Mouse (Mus musculus) cerebellum, adult 9-10 months (tissue): ENCODE data around the gene Rab29.
"Not testable (repeated sequence)": the region's sequence is repeated elsewhere in the genome, so short reads cannot be mapped to it uniquely, and the experiment has no call there.

Experiments
- DNase-seq: peaks from one replicate; pipeline ENCODE4 v3.0.0; 2022

Rab29 gene

GRCm38 (mm10) chr1:131867093-131867945, at the start of gene Rab29:
Rab29 (plus strand) TSS chr1:131867224.
- DNase-seq, result peak; percentile 78

GRCm38 (mm10) chr1:131820353-131820752, 46.7 kb upstream of the Rab29 start:
- DNase-seq, result not testable (repeated sequence)

- DNase-seq, result no peak
These were observed 46.1 kb upstream of the Rab29 start for GRCm38 (mm10) chr1:131820887-131821328.

- no peak for DNase-seq
These were observed 44.7 kb upstream of the Rab29 start for GRCm38 (mm10) chr1:131822292-131822691.

DNA sequence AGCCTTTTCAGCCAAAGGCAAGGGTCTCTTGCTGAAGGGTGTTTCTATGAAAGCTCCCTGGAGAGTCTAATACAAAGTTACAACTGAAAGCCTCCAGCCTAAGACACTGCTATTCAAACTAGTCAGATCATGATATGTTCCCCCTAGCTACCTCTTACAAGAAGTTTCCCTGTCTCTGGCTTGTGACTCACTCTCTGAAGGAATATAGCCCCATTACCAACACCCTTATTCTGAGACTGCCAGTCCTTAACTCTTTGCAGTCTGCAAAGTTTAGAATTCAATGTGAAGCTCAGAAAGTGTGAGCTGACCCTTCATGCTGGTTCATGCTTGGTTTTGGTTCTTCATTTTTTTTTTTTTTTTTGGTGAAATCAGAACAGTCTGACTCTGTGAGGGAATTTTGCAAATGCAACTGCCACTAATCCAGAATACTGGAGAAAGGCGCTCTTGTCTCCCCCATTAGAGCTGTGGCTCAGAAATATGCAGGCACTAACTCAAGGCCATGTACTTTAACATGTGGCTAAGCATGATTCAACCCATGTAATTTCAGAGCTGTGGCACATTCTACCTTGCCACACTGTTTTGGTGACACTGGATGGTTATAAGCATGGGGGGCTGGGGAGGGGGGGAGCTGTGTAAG, 44.0 kb upstream of the Rab29 start:
- DNase-seq, result no peak

DNA sequence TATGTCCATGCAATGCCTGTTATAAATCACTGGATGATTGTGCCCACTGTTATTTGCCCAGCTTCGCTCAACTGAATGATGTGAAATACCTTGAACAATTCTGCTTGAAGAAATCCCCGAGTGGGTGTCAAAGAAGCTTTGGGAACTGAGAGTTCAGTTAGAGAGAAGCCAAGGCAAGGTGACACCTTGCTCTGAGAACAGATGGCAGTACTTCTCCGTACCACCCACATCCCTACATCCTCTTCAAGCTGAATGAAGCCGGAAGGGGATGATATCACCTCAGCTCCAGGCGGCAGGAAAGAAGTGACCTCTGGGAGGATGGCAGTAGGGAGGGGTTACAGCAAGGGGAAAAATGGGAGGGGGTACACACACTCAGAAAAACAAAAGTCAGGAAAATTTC, 43.5 kb upstream of the Rab29 start:
- DNase-seq, result no peak

- DNase-seq, result no peak
These were observed 42.4 kb upstream of the Rab29 start for GRCm38 (mm10) chr1:131824528-131825181.

DNA sequence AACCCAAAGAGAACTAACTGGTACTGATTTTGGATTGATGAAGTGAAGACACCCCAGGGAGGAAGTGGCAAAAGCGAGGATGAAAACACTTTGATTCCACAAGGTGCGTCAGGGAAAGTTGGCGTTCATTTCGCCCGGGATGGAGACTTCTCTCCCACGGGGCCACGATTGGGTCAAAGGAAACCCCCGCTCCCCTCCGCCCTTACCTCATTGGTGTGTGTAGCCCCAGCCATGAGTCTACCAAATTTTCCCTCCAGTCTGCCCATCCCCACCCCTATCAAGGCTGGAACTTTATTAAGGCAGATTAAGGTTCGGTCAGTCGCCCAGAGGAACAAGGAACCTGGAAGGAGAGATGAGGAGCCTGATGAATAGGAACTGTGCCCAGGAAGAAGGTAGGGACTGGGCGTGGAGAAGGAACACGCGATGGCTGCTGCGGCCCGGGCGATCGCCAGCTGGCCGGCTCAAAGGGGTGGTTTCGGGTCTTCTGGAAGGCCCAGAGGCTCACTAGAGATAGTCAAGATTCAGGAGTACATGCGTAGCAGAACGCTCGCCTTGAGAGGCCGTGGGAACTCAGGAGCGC, 39.7 kb upstream of the Rab29 start, which contains the start of gene Slc41a1:
Gene Slc41a1, plus strand, starts transcription at position 287 of the 580 bp plus-strand sequence.
- DNase-seq, result no peak

DNA sequence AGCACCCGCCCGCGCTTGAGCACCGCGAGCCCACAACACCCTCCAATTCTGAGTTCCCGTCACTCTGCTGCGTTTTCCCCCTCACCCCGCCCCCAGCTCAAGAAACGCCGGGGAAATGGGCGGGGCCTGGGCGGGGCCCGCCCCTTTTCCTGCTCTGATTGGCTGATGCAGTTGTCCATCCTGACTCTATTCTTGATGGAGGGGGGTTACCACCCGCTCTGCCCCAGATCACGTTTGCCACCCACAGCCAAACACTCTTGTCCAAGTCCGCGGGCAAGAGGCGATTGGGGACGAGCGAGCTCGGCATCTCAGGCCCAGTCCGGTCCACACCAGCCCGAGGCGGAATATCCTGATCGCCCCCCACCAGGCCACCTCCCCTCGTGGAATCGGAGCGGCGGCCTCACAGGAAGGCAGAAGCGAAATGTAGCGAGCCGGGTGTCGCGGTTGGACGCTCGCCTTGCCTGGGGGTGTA, 39.2 kb upstream of the Rab29 start:
- DNase-seq, result peak; percentile 98

- DNase-seq, result peak; percentile 65
These were observed 38.5 kb upstream of the Rab29 start for GRCm38 (mm10) chr1:131828297-131829126.

DNA sequence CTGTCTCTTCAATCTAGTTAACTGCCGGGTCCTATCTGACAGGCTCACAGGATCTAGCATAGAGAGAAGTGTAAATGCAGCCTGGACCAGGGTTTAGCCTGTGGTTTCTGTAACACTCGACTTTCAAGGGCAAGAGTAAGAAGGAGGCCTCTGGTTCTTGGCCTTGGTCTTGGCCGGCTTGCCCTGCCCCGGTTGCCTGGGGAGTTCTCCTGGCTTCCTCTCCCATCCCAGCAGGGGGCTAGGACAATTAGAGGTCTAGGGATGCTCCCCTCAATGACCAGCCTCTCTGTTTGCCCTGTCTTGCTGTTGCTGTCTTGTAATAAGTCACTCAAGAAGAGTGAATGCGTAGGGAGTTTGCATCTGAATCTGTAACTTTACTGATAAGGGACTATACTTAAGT, 37.7 kb upstream of the Rab29 start:
- peak; percentile 59 for DNase-seq

GRCm38 (mm10) chr1:131830561-131830960, 36.5 kb upstream of the Rab29 start:
- no peak for DNase-seq

GRCm38 (mm10) chr1:131830971-131831641, 35.9 kb upstream of the Rab29 start:
- DNase-seq, result no peak

DNA sequence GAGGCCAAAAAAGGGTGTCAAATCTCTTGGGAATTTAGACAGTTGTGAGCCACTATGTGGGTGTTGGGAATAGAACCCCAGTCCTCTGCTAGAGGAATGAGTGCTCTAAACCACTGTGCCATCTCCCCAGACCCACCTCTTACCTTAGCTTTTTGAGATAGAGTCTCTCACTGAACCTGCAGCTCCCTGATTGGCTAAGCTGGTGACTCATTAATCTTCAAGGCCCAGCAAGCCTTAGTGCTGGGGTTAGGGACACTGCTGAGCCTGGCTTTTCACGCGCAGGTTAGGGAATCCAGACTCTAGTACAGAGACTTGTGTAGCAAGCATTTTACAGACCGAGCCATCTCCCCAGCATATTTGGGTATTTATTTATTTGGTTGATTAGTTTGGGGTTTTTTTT, 30.0 kb upstream of the Rab29 start:
- DNase-seq, result no peak

GRCm38 (mm10) chr1:131838542-131838941, 28.5 kb upstream of the Rab29 start:
- DNase-seq, result no peak

GRCm38 (mm10) chr1:131839279-131839678, 27.7 kb upstream of the Rab29 start:
- no peak for DNase-seq

DNA sequence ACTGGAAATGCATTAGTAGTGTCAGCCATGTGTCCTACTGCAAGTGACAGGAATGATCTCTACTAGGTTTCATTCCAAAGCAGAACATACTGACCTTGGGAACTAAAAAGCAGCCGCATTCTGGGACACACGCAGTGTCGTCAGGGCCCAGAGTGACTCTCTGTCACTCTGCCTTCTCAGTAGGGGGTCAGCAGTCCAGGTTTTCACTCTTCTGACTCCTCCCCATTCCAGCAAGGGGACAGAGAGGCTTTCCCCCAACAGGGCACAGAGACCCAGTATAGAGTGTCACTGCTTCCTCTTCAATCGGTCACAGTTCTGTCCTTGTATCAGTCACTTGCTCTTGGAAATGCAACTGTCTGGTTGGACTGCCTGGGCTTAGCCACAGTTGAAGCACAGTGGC, 24.8 kb upstream of the Rab29 start:
- no peak for DNase-seq

GRCm38 (mm10) chr1:131843758-131844157, 23.3 kb upstream of the Rab29 start:
- peak; percentile 40 for DNase-seq

DNA sequence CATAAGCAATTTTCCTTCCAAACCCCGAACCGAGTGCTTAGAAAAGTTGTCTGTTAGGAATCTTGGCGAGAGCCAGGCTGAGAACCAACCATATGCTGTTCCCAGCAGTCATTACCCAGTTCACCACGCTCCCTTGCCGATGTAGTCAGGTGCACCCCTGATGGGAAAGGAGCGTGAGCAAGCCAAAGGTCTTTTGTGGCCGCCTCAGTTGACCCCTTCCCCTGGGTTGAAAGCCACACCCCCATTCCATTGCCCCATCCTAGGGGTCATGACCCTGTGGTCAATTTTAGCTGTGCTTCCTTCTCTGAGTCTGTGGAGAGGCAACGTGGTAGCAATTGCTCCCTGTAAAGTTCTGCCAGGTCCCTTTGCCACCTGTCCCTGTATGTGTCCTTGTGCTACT, 22.1 kb upstream of the Rab29 start:
- DNase-seq, result no peak

GRCm38 (mm10) chr1:131846255-131846654, 20.8 kb upstream of the Rab29 start:
- peak; percentile 86 for DNase-seq

DNA sequence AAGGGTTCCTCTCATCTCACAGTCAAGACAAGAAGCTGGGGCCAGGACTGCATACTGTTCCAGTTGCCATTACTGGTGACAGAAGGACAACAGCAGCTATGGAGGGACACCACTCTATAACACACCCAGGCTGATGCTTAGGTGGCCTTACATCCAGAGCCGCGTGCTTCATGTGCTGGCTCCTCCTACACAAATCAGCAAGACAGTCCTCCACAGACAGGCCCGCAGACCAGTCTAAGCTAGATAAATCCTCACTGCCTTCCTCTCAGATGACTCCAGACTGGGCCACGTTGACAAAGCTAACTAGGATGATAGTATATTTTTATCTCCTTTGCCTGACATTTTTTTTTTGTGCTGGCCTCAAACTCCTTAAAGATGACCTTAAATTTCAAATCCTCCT, 5.2 kb upstream of the Rab29 start:
- no peak for DNase-seq

GRCm38 (mm10) chr1:131865596-131865995, 1.4 kb upstream of the Rab29 start:
- no peak for DNase-seq
